Comparison of ENCODE assay signal across 8 mouse cellular contexts in the genomic region with DNA sequence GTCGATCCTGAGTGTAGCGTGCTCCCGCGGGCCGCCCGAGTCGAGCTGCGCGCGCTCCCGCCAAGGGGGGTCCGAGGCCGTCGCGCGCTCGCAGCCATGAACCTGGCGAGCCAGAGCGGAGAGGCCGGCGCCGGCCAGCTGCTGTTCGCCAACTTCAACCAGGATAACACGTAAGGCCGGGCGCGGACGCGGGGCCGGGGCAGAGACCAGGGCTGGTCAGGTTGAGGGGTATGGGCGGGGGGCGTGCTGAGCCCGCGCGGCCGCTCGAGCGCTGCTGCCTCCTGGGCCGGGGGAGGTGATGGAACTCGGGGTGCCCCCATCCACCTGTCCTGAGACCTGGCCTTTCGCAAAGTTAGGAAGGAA. TPM values are rescaled to one million over a fixed set of nuclear protein-coding genes. Genes with fewer than 3 reads are reported as not detected.
DNase-seq lines count a peak whose midpoint lies in the region; ATAC-seq and TF ChIP-seq lines count a peak whose summit lies in the region.

No protein-coding gene starts in this region.

- under 1% methylated on average over 41 of the region's 41 CpGs for WGBS in embryonic facial prominence, embryonic 10.5 days
- under 1% methylated on average over 29 of the region's 41 CpGs for WGBS in hindbrain, embryonic 15.5 days
- under 1% methylated on average over 40 of the region's 41 CpGs for WGBS in midbrain, postnatal 0 days

- no peaks in the 10 kb centered on the region for H3K9me3 ChIP-seq in embryonic facial prominence, embryonic 10.5 days
- H3K9me3 ChIP-seq in hindbrain, embryonic 15.5 days, result no peaks in the 10 kb centered on the region
- no peaks in the 10 kb centered on the region for H3K9me3 ChIP-seq in midbrain, postnatal 0 days (ENCODE audit: low read length)

- peaks cover 20% of the 10 kb centered on the region for H3K4me1 ChIP-seq in embryonic facial prominence, embryonic 10.5 days
- H3K4me1 ChIP-seq in hindbrain, embryonic 15.5 days (replicated peaks), result peaks cover 18% of the 10 kb centered on the region
- peaks cover 13% of the 10 kb centered on the region for H3K4me1 ChIP-seq in midbrain, postnatal 0 days (ENCODE audit: insufficient read depth, low read length)

- H3K9ac ChIP-seq in hindbrain, embryonic 15.5 days, result peak overlapping the region; percentile 79
- peak overlapping the region; percentile 79 for H3K9ac ChIP-seq in midbrain, postnatal 0 days (replicated peaks; ENCODE audit: low read length, poor library complexity, severe bottlenecking)

- no peaks in the 10 kb centered on the region for H3K27me3 ChIP-seq in embryonic facial prominence, embryonic 10.5 days (replicated peaks; ENCODE audit: low read depth, poor library complexity, severe bottlenecking)
- H3K27me3 ChIP-seq in hindbrain, embryonic 15.5 days, result no peaks in the 10 kb centered on the region
- H3K27me3 ChIP-seq in midbrain, postnatal 0 days (ENCODE audit: insufficient read depth, low read length), result 0 out of 2 replicates have a peak, but pooled peaks cover 3% of the 10 kb centered on the region

- peak overlapping the region; percentile 96 for H3K4me3 ChIP-seq in layer of hippocampus, adult 2 months
- peak overlapping the region; percentile 100 for H3K4me3 ChIP-seq in embryonic facial prominence, embryonic 10.5 days
- H3K4me3 ChIP-seq in hindbrain, embryonic 15.5 days, result peak overlapping the region; percentile 81
- peak overlapping the region; percentile 97 for H3K4me3 ChIP-seq in midbrain, postnatal 0 days (ENCODE audit: low read depth, low read length)

- ATAC-seq in hindbrain, embryonic 15.5 days (ENCODE audit: low FRiP score, low read depth), result peak; percentile 78
- ATAC-seq in midbrain, postnatal 0 days (ENCODE audit: low FRiP score), result no peak; the same call in 1 of the 2 replicates

- peak in 1 of 2 experiments; percentile 27 for DNase-seq in layer of hippocampus, adult 2 months (ENCODE audit: low spot score in 2 of 2)
- DNase-seq in layer of hippocampus, adult 18-20 months (ENCODE audit: low spot score in 2 of 2), result no peak
- DNase-seq in embryonic facial prominence, embryonic 10.5 days (ENCODE audit: low spot score), result no peak
- no peak for DNase-seq in midbrain, postnatal 0 days (ENCODE audit: low spot score)
- no peak for DNase-seq in spleen, adult 18-20 months
- no peak for DNase-seq in cerebellum, adult 11 months
- DNase-seq in frontal cortex, postnatal 14 days (ENCODE audit: low spot score in 2 of 2), result no peak

- peaks cover 39% of the 10 kb centered on the region for H3K36me3 ChIP-seq in embryonic facial prominence, embryonic 10.5 days (replicated peaks)
- H3K36me3 ChIP-seq in hindbrain, embryonic 15.5 days, result peaks cover 6% of the 10 kb centered on the region; the same call in 1 of the 2 replicates
- H3K36me3 ChIP-seq in midbrain, postnatal 0 days (ENCODE audit: insufficient read depth, low read length), result peaks cover 9% of the 10 kb centered on the region; the same call in 1 of the 2 replicates

- peak overlapping the region; percentile 90 for H3K27ac ChIP-seq in layer of hippocampus, adult 2 months
- H3K27ac ChIP-seq in embryonic facial prominence, embryonic 10.5 days (replicated peaks), result peak overlapping the region; percentile 95
- peak overlapping the region; percentile 75 for H3K27ac ChIP-seq in hindbrain, embryonic 15.5 days (replicated peaks)
- peak overlapping the region; percentile 72 for H3K27ac ChIP-seq in midbrain, postnatal 0 days (ENCODE audit: low read depth, low read length)

- no peak for TF ChIP-seq CTCF in layer of hippocampus, adult 2 months (conservative IDR thresholded peaks at IDR 0.05)
- TF ChIP-seq CTCF in midbrain, postnatal 0 days (IDR thresholded peaks at IDR 0.05), result no peak

- peak overlapping the region; percentile 90 for H3K4me2 ChIP-seq in hindbrain, embryonic 15.5 days
- peak overlapping the region; percentile 77 for H3K4me2 ChIP-seq in midbrain, postnatal 0 days (ENCODE audit: low read depth, low read length, poor library complexity, severe bottlenecking)

RNA-seq across cellular contexts. Expression of a gene that starts 2.1 kb away (rescaled TPM):
- 100 to 1,000 TPM in 1 of 2 experiments, 10 to 100 TPM in 1; 99.8 to 102 TPM for total RNA-seq in layer of hippocampus, adult 2 months (2021)
- total RNA-seq in layer of hippocampus, adult 18-20 months (2021), result 100 to 1,000 TPM in 1 of 2 experiments, 10 to 100 TPM in 1; 100.0 to 107 TPM
- polyA plus RNA-seq in embryonic facial prominence, embryonic 10.5 days (2016; fragmentation: Nextera tagmentation; extraction: Ambion mirVana), result 66.4 and 68.0 TPM in 2 replicates
- 44.6 and 45.7 TPM in 2 replicates for polyA plus RNA-seq in hindbrain, embryonic 15.5 days (2015; fragmentation: Nextera tagmentation; extraction: Ambion mirVana)
- total RNA-seq in midbrain, postnatal 0 days (2014; rRNA removed), result 61.5 and 69.7 TPM in 2 replicates
- 40.0 and 42.3 TPM in 2 replicates for polyA plus RNA-seq in midbrain, postnatal 0 days (2015; fragmentation: Nextera tagmentation; extraction: Ambion mirVana)

RNA-seq across cellular contexts. Expression of a gene that starts 21.0 kb away (rescaled TPM):
- total RNA-seq in layer of hippocampus, adult 2 months (2021), result 100 to 1,000 TPM; 155 to 167 TPM
- total RNA-seq in layer of hippocampus, adult 18-20 months (2021), result 100 to 1,000 TPM; 160 to 165 TPM
- polyA plus RNA-seq in embryonic facial prominence, embryonic 10.5 days (2016; fragmentation: Nextera tagmentation; extraction: Ambion mirVana), result 1.8 and 2.9 TPM in 2 replicates
- 63.2 and 63.8 TPM in 2 replicates for polyA plus RNA-seq in hindbrain, embryonic 15.5 days (2015; fragmentation: Nextera tagmentation; extraction: Ambion mirVana)
- total RNA-seq in midbrain, postnatal 0 days (2014; rRNA removed), result 114 and 153 TPM in 2 replicates
- 120 and 137 TPM in 2 replicates for polyA plus RNA-seq in midbrain, postnatal 0 days (2015; fragmentation: Nextera tagmentation; extraction: Ambion mirVana)
